Mouse (Mus musculus): ENCODE measurements around the gene Abcg8. TPM values are rescaled to one million over a fixed set of nuclear protein-coding genes. Genes with fewer than 3 reads are reported as not detected.

The Abcg8 gene
- polyA plus RNA-seq, 1 experiment from 2014 or later = 0.03 TPM

DNA sequence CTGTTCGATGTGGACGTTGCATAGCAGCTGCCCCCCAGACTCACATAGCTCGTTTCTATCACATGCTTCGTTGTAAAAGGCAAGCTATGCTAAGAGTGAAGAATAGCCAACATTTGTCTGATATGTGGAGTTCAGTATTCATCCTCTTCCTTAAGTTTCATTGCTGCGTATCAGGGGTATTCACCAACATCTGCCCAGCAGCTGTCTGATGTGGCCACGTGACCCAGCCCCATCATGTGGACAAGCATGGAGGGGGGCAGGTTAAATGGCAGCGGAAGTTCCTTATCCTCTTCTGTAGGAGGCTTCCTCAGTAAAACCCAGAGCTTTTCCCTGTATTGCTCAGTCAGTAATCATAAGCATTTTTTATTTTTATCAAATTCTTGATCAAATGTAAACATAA lies 18.3 kb upstream of the Abcg8 start:
- DNase-seq (ENCODE audit: low read depth, low spot score) = no peak
- ChIA-PET CTCF (interaction anchor here (0.9 to 1.9 kb wide), 3 partner anchors 11 to 23 kb away, joined by 3 to 6 read pairs (median 3); no protein-coding TSS in a partner anchor), POLR2A (no interaction called here)
- no peaks in the 10 kb centered on the region for H3K27me3 ChIP-seq
- ATAC-seq = no peak
- in situ Hi-C loops (cut with MboI; ENCODE audit: low pct_unique_long_range_greater_than_20kb) = no loop called here
- TF ChIP-seq CTCF (IDR thresholded peaks at IDR 0.05) = no peak

GRCm38 (mm10) chr17:84658195-84658594 lies 17.9 kb upstream of the Abcg8 start:
- in situ Hi-C loops (cut with MboI; ENCODE audit: low pct_unique_long_range_greater_than_20kb) = no loop called here
- TF ChIP-seq CTCF (IDR thresholded peaks at IDR 0.05) = no peak
- ATAC-seq (no peak), DNase-seq (ENCODE audit: low read depth, low spot score) (no peak)
- ChIA-PET POLR2A (no interaction called here), CTCF (interaction anchor here (0.9 to 1.9 kb wide), 3 partner anchors 11 to 23 kb away, joined by 3 to 6 read pairs (median 3); no protein-coding TSS in a partner anchor)
- H3K27me3 ChIP-seq = no peaks in the 10 kb centered on the region

DNA sequence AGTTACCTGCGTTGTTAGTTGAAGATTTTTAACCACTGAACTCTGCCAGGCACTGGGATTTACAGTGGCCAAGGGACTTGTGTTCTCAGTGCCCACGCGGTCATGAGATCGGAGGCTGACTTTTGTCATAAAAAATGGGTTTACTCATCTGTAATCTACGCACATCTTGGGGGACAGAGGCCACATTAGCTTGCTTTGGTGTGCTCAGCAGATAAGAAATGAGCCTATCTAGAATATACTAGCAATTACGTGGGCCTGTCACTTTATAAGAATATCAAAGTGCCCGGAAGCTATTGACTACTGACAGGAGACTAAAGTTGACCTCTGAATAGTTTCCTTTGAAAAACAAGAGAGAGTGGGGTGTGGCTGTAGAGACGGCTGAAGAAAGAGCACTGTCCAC lies 17.2 kb upstream of the Abcg8 start:
- POLR2A ChIA-PET = no interaction called here
- in situ Hi-C loops (cut with MboI; ENCODE audit: low pct_unique_long_range_greater_than_20kb) = no loop called here
- CTCF ChIA-PET = interaction anchor here (1.2 kb wide), 1 partner anchor 60 kb away, joined by 4 read pairs; no protein-coding TSS in a partner anchor
- ATAC-seq (no peak), DNase-seq (ENCODE audit: low read depth, low spot score) (no peak)
- TF ChIP-seq CTCF (IDR thresholded peaks at IDR 0.05) = no peak
- H3K27me3 ChIP-seq = no peaks in the 10 kb centered on the region

GRCm38 (mm10) chr17:84665053-84665452 lies 11.0 kb upstream of the Abcg8 start:
- ChIA-PET POLR2A (no interaction called here), CTCF (no interaction called here)
- H3K27me3 ChIP-seq = no peaks in the 10 kb centered on the region
- DNase-seq (ENCODE audit: low read depth, low spot score) (no peak), ATAC-seq (no peak)
- TF ChIP-seq CTCF (IDR thresholded peaks at IDR 0.05) = no peak
- in situ Hi-C loops (cut with MboI; ENCODE audit: low pct_unique_long_range_greater_than_20kb) = no loop called here

GRCm38 (mm10) chr17:84665691-84666090 lies 10.4 kb upstream of the Abcg8 start:
- DNase-seq (ENCODE audit: low read depth, low spot score) (no peak), ATAC-seq (no peak)
- TF ChIP-seq CTCF (IDR thresholded peaks at IDR 0.05) = no peak
- in situ Hi-C loops (cut with MboI; ENCODE audit: low pct_unique_long_range_greater_than_20kb) = no loop called here
- ChIA-PET POLR2A (no interaction called here), CTCF (no interaction called here)
- H3K27me3 ChIP-seq = no peaks in the 10 kb centered on the region

DNA sequence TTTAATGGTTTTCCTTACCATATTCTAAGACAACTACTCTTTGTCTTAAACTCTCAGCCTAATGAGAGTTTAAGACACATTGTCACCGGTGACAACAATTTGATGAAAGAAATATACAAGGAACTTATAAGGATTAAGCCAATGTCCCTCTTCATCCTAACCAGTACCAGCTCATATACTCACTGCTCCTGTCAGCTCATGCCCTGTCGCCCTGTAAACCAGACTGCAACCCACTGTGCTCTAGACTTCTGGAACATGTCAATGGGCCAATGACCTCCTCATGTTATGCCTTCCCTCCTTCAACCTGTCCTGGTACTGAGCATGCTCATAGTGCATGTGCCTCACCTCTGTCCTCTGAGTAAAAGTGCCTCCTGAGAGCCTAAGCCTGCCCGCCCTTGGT lies 8.3 kb upstream of the Abcg8 start:
- H3K27me3 ChIP-seq = no peaks in the 10 kb centered on the region
- ChIA-PET POLR2A (no interaction called here), CTCF (interaction anchor here (1.5 kb wide), 1 partner anchor 10 kb away, joined by 3 read pairs; no protein-coding TSS in a partner anchor)
- ATAC-seq (no peak), DNase-seq (ENCODE audit: low read depth, low spot score) (no peak)
- in situ Hi-C loops (cut with MboI; ENCODE audit: low pct_unique_long_range_greater_than_20kb) = no loop called here
- no peak for TF ChIP-seq CTCF (IDR thresholded peaks at IDR 0.05)

DNA sequence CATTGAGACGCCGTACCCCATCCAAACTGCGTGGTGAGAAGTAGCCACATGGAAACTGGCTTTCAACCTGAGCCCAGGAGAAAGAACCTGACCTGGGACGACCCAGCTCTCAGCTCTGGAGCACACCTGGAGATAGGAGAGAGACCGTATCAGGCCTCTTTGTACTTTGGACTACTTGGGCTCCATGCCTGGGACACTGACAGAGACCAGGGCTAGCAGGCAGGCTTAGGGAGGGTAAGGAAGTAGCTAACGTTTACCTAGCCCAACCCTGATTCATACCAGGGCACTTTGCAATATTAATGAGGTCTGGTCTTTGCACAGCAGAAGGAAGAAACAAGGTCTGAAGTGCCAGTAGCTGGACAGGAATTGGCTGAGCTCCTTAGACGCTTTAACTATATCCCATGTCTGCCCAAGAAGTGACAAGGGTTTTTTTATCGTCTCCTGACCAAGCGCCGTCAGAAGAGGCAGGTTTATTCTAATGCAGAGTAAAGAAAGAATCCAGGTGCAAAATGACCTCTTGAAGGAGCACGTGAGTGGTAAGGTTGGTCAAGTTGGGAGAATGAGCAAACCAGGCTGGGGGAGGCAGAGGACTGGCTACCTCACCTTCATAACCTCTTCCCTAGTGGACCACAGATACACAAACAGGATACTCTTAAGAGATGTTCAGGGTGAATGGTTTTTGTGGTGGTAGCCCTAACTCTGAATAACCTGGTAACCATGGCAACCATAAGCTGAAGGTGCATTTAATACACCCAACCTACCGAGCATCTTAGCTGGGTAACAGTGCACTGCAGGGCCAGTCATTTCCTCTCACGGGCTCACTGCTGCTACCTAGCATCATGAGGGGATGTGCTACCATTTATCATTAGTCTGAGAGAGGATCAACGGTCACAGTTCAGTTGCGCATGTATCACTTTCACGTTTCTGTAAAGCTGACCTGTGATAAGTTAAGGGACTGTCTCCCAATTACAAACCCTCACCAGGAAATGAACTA lies 3.4 kb upstream of the Abcg8 start:
- ATAC-seq (no peak), DNase-seq (ENCODE audit: low read depth, low spot score) (no peak)
- ChIA-PET CTCF (interaction anchor here (1.8 to 2.1 kb wide), 2 partner anchors 9 to 30 kb away, joined by 4 to 6 read pairs; no protein-coding TSS in a partner anchor), POLR2A (no interaction called here)
- H3K27me3 ChIP-seq = no peaks in the 10 kb centered on the region
- in situ Hi-C loops (cut with MboI; ENCODE audit: low pct_unique_long_range_greater_than_20kb) = no loop called here
- no peak for TF ChIP-seq CTCF (IDR thresholded peaks at IDR 0.05)

GRCm38 (mm10) chr17:84674048-84674447 lies 2.1 kb upstream of the Abcg8 start:
- no peaks in the 10 kb centered on the region for H3K27me3 ChIP-seq
- DNase-seq (ENCODE audit: low read depth, low spot score) = no peak
- POLR2A ChIA-PET = no interaction called here
- CTCF ChIA-PET = no interaction called here
- TF ChIP-seq CTCF (IDR thresholded peaks at IDR 0.05) = no peak
- in situ Hi-C loops (cut with MboI; ENCODE audit: low pct_unique_long_range_greater_than_20kb) = no loop called here
- ATAC-seq = no peak

GRCm38 (mm10) chr17:84675204-84675603 lies 898 bp upstream of the Abcg8 start:
- H3K27me3 ChIP-seq = no peaks in the 10 kb centered on the region
- in situ Hi-C loops (cut with MboI; ENCODE audit: low pct_unique_long_range_greater_than_20kb) = no loop called here
- ChIA-PET POLR2A (interaction anchor here (0.7 kb wide), 1 partner anchor 11 kb away, joined by 6 read pairs; no protein-coding TSS in a partner anchor), CTCF (interaction anchor here (0.8 kb wide), 1 partner anchor 9 kb away, joined by 3 read pairs; no protein-coding TSS in a partner anchor)
- DNase-seq (ENCODE audit: low read depth, low spot score) (no peak), ATAC-seq (no peak)
- no peak for TF ChIP-seq CTCF (IDR thresholded peaks at IDR 0.05)

- TF ChIP-seq CTCF (IDR thresholded peaks at IDR 0.05) = no peak
- H3K27me3 ChIP-seq = no peaks in the 10 kb centered on the region
- in situ Hi-C loops (cut with MboI; ENCODE audit: low pct_unique_long_range_greater_than_20kb) = no loop called here
- no peak for DNase-seq (ENCODE audit: low read depth, low spot score)
- no peak for ATAC-seq
- ChIA-PET POLR2A (no interaction called here), CTCF (interaction anchor here (1.0 kb wide), 1 partner anchor 10 kb away, joined by 3 read pairs; no protein-coding TSS in a partner anchor)
Measured at GRCm38 (mm10) chr17:84677595-84677994, 1.5 kb downstream of the Abcg8 start.

- in situ Hi-C loops (cut with MboI; ENCODE audit: low pct_unique_long_range_greater_than_20kb) = no loop called here
- no peak for ATAC-seq
- no peaks in the 10 kb centered on the region for H3K27me3 ChIP-seq
- DNase-seq (ENCODE audit: low read depth, low spot score) = no peak
- no peak for TF ChIP-seq CTCF (IDR thresholded peaks at IDR 0.05)
- CTCF ChIA-PET = no interaction called here
- POLR2A ChIA-PET = no interaction called here
Measured at GRCm38 (mm10) chr17:84681670-84682069, 5.6 kb downstream of the Abcg8 start.
